Mouse (Mus musculus): ENCODE data around the gene Olfr693. TPM values are rescaled to one million over a fixed set of nuclear protein-coding genes. Genes with fewer than 3 reads are reported as not detected.
"Not testable (repeated sequence)": the region's sequence is repeated elsewhere in the genome, so short reads cannot be mapped to it uniquely, and the experiment has no call there.

Gene Olfr693
- not detected in 2 replicates for polyA plus RNA-seq (2015; fragmentation: Nextera tagmentation; extraction: Ambion mirVana)

- H3K4me3 ChIP-seq (ENCODE audit: low read length): no peak within 1 kb of the TSS
- H3K9ac ChIP-seq (ENCODE audit: low read length): no peak within 1 kb of the TSS
- H3K4me1 ChIP-seq (replicated peaks; ENCODE audit: control insufficient read depth, insufficient read depth, low read length): no peaks in the 10 kb centered on the region
- H3K36me3 ChIP-seq (ENCODE audit: control insufficient read depth, insufficient read depth, low read length): no peaks in the 10 kb centered on the region
- ATAC-seq (ENCODE audit: low read depth): no peak
- no peaks in the 10 kb centered on the region for H3K9me3 ChIP-seq (ENCODE audit: control insufficient read depth, low read length)
- no peak within 1 kb of the TSS for H3K4me2 ChIP-seq (ENCODE audit: low read depth, low read length)
- no peak within 1 kb of the TSS for H3K27ac ChIP-seq (ENCODE audit: low read length)
- H3K27me3 ChIP-seq (ENCODE audit: control insufficient read depth, insufficient read depth, low read depth, low read length): no peaks in the 10 kb centered on the region
Measured at GRCm38 (mm10) chr7:106680484-106680883, at the start of gene Olfr693. TSS of gene Olfr693 (minus strand) at chr7:106680584.

- not testable (repeated sequence) for H3K4me1 ChIP-seq (replicated peaks; ENCODE audit: control insufficient read depth, insufficient read depth, low read length); H3K4me3 ChIP-seq (ENCODE audit: low read length); H3K27me3 ChIP-seq (ENCODE audit: control insufficient read depth, insufficient read depth, low read depth, low read length); ATAC-seq (ENCODE audit: low read depth); H3K4me2 ChIP-seq (ENCODE audit: low read depth, low read length); H3K27ac ChIP-seq (ENCODE audit: low read length); H3K36me3 ChIP-seq (ENCODE audit: control insufficient read depth, insufficient read depth, low read length); H3K9me3 ChIP-seq (ENCODE audit: control insufficient read depth, low read length); H3K9ac ChIP-seq (ENCODE audit: low read length)
- WGBS: 76% methylated on average over 2 of the region's 2 CpGs
Measured at GRCm38 (mm10) chr7:106725654-106726053, 45.3 kb upstream of the Olfr693 start.

DNA sequence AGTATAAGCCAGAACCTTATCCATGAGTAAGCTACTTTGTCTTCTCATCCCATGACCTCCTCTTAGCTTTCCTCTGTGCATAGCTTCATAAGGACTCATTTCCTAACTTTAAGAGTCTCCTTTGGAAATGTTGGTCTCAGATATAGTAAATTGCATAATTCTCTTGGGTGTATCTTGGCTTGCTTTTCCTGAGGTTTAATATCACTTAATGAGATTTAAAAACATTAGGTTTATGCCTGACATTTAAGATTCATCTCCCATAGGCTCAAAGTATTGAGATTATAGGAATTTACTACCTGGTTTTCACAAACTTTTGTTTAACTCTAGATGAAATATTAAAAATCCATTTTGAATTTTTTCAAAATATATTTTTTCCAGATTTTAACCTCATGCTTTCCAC, 35.9 kb upstream of the Olfr693 start, which contains the start of gene Olfr695:
Gene Olfr695, minus strand, starts transcription at position 101 of the 400 bp plus-strand sequence.
- H3K36me3 ChIP-seq (ENCODE audit: control insufficient read depth, insufficient read depth, low read length): no peaks in the 10 kb centered on the region
- no peaks in the 10 kb centered on the region for H3K9me3 ChIP-seq (ENCODE audit: control insufficient read depth, low read length)
- no peak within 1 kb of the TSS for H3K27ac ChIP-seq (ENCODE audit: low read length)
- no peak within 1 kb of the TSS for H3K4me2 ChIP-seq (ENCODE audit: low read depth, low read length)
- H3K27me3 ChIP-seq (ENCODE audit: control insufficient read depth, insufficient read depth, low read depth, low read length): no peaks in the 10 kb centered on the region
- H3K4me3 ChIP-seq (ENCODE audit: low read length): no peak within 1 kb of the TSS
- ATAC-seq (ENCODE audit: low read depth): no peak
- H3K4me1 ChIP-seq (replicated peaks; ENCODE audit: control insufficient read depth, insufficient read depth, low read length): no peaks in the 10 kb centered on the region
- H3K9ac ChIP-seq (ENCODE audit: low read length): no peak within 1 kb of the TSS

DNA sequence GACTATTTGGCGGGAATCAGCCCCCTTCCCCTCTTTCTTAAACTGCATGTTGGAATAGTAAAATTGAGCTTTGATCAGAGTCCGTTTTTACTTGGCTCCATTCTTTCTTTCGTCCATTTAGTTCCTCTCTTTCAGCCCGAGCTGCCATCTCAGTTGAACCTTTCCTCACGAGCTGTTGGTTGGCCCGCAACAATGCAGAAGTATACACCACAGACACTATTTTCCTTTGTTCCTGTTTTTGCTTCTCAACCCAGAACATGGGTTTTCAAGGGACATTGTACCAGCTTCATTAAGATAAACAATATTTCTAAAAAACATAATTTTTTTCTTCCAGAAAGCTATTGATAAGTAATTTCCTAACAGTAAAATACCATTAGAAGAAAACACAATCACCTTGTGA, 31.1 kb upstream of the Olfr693 start:
- ATAC-seq (ENCODE audit: low read depth): no peak
- Histone ChIP-seq H3K9ac (ENCODE audit: low read length) (no peak overlapping the region), H3K4me2 (ENCODE audit: low read depth, low read length) (no peak overlapping the region), H3K36me3 (ENCODE audit: control insufficient read depth, insufficient read depth, low read length) (no peaks in the 10 kb centered on the region), H3K27ac (ENCODE audit: low read length) (no peak overlapping the region), H3K9me3 (ENCODE audit: control insufficient read depth, low read length) (no peaks in the 10 kb centered on the region), H3K27me3 (ENCODE audit: control insufficient read depth, insufficient read depth, low read depth, low read length) (no peaks in the 10 kb centered on the region), H3K4me1 (replicated peaks; ENCODE audit: control insufficient read depth, insufficient read depth, low read length) (no peaks in the 10 kb centered on the region), H3K4me3 (ENCODE audit: low read length) (no peak overlapping the region)
- WGBS: 90% methylated on average over 6 of the region's 6 CpGs

GRCm38 (mm10) chr7:106707705-106708104, 27.3 kb upstream of the Olfr693 start:
- H3K4me2 ChIP-seq (ENCODE audit: low read depth, low read length); H3K4me3 ChIP-seq (ENCODE audit: low read length); H3K36me3 ChIP-seq (ENCODE audit: control insufficient read depth, insufficient read depth, low read length); ATAC-seq (ENCODE audit: low read depth); H3K27ac ChIP-seq (ENCODE audit: low read length); H3K9me3 ChIP-seq (ENCODE audit: control insufficient read depth, low read length); H3K4me1 ChIP-seq (replicated peaks; ENCODE audit: control insufficient read depth, insufficient read depth, low read length); H3K9ac ChIP-seq (ENCODE audit: low read length); H3K27me3 ChIP-seq (ENCODE audit: control insufficient read depth, insufficient read depth, low read depth, low read length): not testable (repeated sequence)
- 92% methylated on average over 10 of the region's 10 CpGs for WGBS

GRCm38 (mm10) chr7:106696891-106697290, 16.5 kb upstream of the Olfr693 start:
- no peak for ATAC-seq (ENCODE audit: low read depth)
- H3K4me1 ChIP-seq (replicated peaks; ENCODE audit: control insufficient read depth, insufficient read depth, low read length): no peaks in the 10 kb centered on the region
- no peaks in the 10 kb centered on the region for H3K36me3 ChIP-seq (ENCODE audit: control insufficient read depth, insufficient read depth, low read length)
- H3K9ac ChIP-seq (ENCODE audit: low read length): no peak overlapping the region
- H3K27ac ChIP-seq (ENCODE audit: low read length): no peak overlapping the region
- no peaks in the 10 kb centered on the region for H3K27me3 ChIP-seq (ENCODE audit: control insufficient read depth, insufficient read depth, low read depth, low read length)
- no peak overlapping the region for H3K4me3 ChIP-seq (ENCODE audit: low read length)
- 52% methylated on average over 1 of the region's 1 CpGs for WGBS
- H3K4me2 ChIP-seq (ENCODE audit: low read depth, low read length): no peak overlapping the region
- H3K9me3 ChIP-seq (ENCODE audit: control insufficient read depth, low read length): 0 out of 2 replicates have a peak, but pooled peaks cover 2% of the 10 kb centered on the region

DNA sequence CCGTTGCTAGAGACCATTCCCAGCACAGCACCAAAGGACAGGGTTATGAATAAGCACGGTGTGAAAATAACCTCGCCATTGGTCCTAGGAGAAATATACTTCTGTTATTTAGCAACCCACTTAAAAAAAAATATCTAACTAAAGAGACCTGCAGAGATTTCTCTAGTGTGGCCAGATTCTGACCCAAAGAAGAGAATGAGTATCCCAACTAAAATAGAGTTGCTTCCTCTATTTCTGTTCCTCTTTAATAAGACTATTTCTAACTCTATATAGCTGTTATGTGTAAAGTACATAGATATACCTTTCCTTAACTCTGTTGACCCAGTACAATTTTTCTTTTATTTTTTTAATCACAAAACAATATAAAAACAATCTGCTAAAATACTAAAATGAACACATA, 12.6 kb upstream of the Olfr693 start:
- 73% methylated on average over 3 of the region's 3 CpGs for WGBS
- Histone ChIP-seq H3K27me3 (ENCODE audit: control insufficient read depth, insufficient read depth, low read depth, low read length) (no peaks in the 10 kb centered on the region), H3K4me3 (ENCODE audit: low read length) (no peak overlapping the region), H3K36me3 (ENCODE audit: control insufficient read depth, insufficient read depth, low read length) (no peaks in the 10 kb centered on the region), H3K27ac (ENCODE audit: low read length) (no peak overlapping the region), H3K9me3 (ENCODE audit: control insufficient read depth, low read length) (no peaks in the 10 kb centered on the region), H3K4me2 (ENCODE audit: low read depth, low read length) (no peak overlapping the region), H3K9ac (ENCODE audit: low read length) (no peak overlapping the region), H3K4me1 (replicated peaks; ENCODE audit: control insufficient read depth, insufficient read depth, low read length) (no peaks in the 10 kb centered on the region)
- no peak for ATAC-seq (ENCODE audit: low read depth)

DNA sequence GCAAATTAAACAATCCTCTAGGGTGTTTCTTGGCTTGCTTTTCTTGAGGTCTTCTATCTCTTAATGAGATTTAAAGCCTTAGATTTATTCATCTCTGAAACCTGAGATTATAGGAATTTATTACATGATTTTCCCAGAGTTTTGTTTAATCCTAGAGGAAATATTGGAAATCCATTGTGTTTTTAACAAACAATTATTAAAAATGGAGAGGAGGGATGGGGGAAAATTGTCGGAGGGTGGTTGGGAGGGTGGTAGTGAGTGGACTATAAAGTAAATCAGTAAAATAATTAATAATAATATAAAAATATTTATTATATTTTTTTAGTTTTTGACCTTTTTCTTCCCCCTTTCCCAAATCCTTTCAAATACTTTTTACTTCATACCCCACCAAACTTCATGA, 11.3 kb upstream of the Olfr693 start, which contains the start of gene Olfr694:
Gene Olfr694, minus strand, starts transcription at position 101 of the 400 bp plus-strand sequence.
- no peak within 1 kb of the TSS for H3K4me2 ChIP-seq (ENCODE audit: low read depth, low read length)
- 93% methylated on average over 1 of the region's 1 CpGs for WGBS
- H3K27ac ChIP-seq (ENCODE audit: low read length): no peak within 1 kb of the TSS
- H3K4me1 ChIP-seq (replicated peaks; ENCODE audit: control insufficient read depth, insufficient read depth, low read length): no peaks in the 10 kb centered on the region
- H3K9me3 ChIP-seq (ENCODE audit: control insufficient read depth, low read length): no peaks in the 10 kb centered on the region
- no peaks in the 10 kb centered on the region for H3K36me3 ChIP-seq (ENCODE audit: control insufficient read depth, insufficient read depth, low read length)
- no peak within 1 kb of the TSS for H3K4me3 ChIP-seq (ENCODE audit: low read length)
- H3K9ac ChIP-seq (ENCODE audit: low read length): no peak within 1 kb of the TSS
- no peaks in the 10 kb centered on the region for H3K27me3 ChIP-seq (ENCODE audit: control insufficient read depth, insufficient read depth, low read depth, low read length)
- no peak for ATAC-seq (ENCODE audit: low read depth)

- 73% methylated on average over 2 of the region's 2 CpGs for WGBS
- no peaks in the 10 kb centered on the region for H3K4me1 ChIP-seq (replicated peaks; ENCODE audit: control insufficient read depth, insufficient read depth, low read length)
- no peaks in the 10 kb centered on the region for H3K9me3 ChIP-seq (ENCODE audit: control insufficient read depth, low read length)
- H3K27ac ChIP-seq (ENCODE audit: low read length): no peak overlapping the region
- H3K36me3 ChIP-seq (ENCODE audit: control insufficient read depth, insufficient read depth, low read length): no peaks in the 10 kb centered on the region
- no peak overlapping the region for H3K4me2 ChIP-seq (ENCODE audit: low read depth, low read length)
- ATAC-seq (ENCODE audit: low read depth): no peak
- no peaks in the 10 kb centered on the region for H3K27me3 ChIP-seq (ENCODE audit: control insufficient read depth, insufficient read depth, low read depth, low read length)
- no peak overlapping the region for H3K4me3 ChIP-seq (ENCODE audit: low read length)
- no peak overlapping the region for H3K9ac ChIP-seq (ENCODE audit: low read length)
Measured at GRCm38 (mm10) chr7:106685382-106685781, 5.0 kb upstream of the Olfr693 start.

- H3K4me1 ChIP-seq (replicated peaks; ENCODE audit: control insufficient read depth, insufficient read depth, low read length): no peaks in the 10 kb centered on the region
- no peak for ATAC-seq (ENCODE audit: low read depth)
- H3K9ac ChIP-seq (ENCODE audit: low read length): no peak overlapping the region
- H3K4me2 ChIP-seq (ENCODE audit: low read depth, low read length): no peak overlapping the region
- no peaks in the 10 kb centered on the region for H3K27me3 ChIP-seq (ENCODE audit: control insufficient read depth, insufficient read depth, low read depth, low read length)
- H3K4me3 ChIP-seq (ENCODE audit: low read length): no peak overlapping the region
- 0 out of 2 replicates have a peak, but pooled peaks cover 2% of the 10 kb centered on the region for H3K9me3 ChIP-seq (ENCODE audit: control insufficient read depth, low read length)
- no peak overlapping the region for H3K27ac ChIP-seq (ENCODE audit: low read length)
- H3K36me3 ChIP-seq (ENCODE audit: control insufficient read depth, insufficient read depth, low read length): no peaks in the 10 kb centered on the region
Measured at GRCm38 (mm10) chr7:106652344-106652652, 28.1 kb downstream of the Olfr693 start.

All from lung, embryonic 16.5 days (tissue).